Mouse (Mus musculus) yolk sac, embryonic 10.5 days (tissue): ENCODE data around the gene Gm2696.
A peak's percentile ranks its signal among the peaks of the same experiment; 100 is the strongest.

ENCODE experiments used
- DNase-seq: peaks from one replicate; pipeline ENCODE4 v3.0.0-alpha.2; 2017; ENCODE audit warnings: low spot score

Gm2696 gene

DNA sequence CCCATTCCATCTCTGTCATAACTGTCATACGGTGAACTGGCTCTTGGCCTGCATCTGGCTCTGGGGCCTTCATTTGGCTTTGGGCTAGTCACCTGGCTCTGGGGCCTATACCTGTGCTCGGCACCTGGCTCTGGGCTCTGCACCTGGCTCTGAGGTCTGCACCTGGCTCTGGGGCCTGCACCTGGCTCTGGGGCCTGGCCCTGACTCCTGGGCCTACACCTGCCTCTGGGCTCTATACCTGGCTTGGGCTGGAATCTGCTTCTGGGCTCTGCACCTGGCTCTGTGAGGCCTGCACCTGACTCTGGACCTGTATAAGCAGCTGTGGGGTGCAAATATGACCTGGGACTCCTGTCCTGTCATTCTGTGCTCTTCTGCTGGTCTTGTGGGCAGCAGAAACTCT lies 33.1 kb downstream of the Gm2696 start:
- DNase-seq: no peak

DNA sequence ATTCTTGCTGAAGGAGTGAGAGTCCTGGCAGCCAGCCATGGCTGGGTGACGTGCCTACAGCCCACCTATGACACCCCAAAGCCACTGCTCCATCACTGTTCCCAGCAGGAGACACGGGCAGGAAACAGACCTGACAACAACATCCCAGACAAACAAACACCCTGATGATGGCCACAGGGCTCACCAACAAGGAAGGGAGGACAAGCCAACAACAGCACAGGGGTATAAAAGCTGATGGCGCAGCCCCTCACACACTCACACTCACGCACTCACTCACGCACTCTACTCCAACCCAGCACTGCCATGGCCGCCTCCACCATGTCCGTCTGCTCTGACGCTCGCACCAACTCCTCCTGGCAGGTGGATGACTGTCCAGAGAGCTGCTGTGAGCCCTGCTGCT lies 38.1 kb downstream of the Gm2696 start, which contains the start of gene Gm10318:
TSS of gene Gm10318 (plus strand) at position 301 of the 400 bp plus-strand sequence.
- DNase-seq: no peak

DNA sequence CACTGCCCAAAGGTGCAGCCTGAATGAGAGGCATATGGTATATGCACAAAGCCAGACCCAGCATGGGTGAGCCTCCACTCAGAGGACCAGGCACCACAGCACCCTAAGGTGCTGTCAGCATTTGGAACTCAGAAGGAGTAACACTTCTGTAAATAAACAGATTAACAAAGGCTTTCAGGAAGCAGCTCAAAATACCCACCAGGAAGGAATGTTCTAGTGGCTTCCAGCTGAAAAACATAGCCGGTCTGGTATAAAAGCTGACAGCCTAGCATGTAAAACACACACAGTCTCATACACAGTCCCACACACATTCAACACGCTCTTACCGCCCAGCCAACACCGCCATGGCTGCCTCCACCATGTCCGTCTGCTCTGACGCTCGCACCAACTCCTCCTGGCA lies 47.2 kb downstream of the Gm2696 start, which contains the start of gene Gm3285:
TSS of gene Gm3285 (plus strand) at position 301 of the 400 bp plus-strand sequence.
- no peak for DNase-seq

DNA sequence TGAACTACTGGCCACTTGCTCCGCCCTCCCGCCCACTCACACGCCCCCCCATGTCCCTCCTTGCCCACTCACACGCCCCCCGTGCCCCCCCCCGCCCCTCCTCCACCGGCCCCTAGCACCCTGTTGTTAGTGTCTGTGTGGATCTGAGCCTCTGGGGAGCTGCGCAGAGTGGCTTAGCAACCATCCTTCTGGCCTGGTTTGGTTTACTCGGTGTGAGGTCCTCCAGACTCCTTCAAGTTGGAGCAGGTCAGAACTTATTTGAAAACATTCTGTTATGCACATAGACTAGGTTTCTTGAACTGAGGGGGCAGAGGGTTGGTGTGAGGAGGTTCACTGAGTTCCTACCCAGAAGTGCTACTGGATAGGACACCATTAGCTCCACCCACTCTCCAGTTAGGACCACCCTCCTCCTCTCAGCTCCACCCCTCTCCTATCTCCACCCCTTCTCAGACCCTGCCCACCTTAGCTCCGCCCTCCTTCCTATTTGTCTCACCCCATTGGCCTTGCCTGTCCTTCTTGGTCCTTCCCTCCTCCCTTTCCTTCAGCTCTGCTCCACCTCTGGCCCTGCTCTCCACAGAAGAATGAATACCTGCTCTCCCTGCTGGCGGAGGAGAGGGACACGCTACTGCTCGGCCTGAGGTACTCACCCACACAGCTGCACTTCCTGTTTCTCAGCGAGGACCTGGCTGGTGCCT lies 49.7 kb downstream of the Gm2696 start:
- DNase-seq: peak; percentile 62

DNA sequence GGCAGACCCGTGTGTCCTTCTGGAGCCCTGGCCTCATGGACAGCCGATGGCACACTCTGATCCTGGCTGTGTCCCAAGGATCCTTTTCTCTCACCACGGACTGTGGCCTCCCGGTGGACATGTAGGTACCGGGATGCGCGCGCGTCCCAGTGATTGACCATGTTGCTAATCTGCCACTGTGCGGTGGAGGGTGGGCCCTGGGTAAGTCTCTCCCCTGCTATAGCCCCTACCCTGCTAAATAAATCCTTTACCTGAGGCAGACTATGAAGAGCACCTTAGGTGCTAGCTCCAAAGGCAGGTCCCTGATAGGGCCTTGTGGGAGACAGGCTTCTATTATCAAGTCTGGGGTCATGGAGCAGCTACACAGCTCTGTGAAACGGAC lies 50.3 kb downstream of the Gm2696 start:
- no peak for DNase-seq

DNA sequence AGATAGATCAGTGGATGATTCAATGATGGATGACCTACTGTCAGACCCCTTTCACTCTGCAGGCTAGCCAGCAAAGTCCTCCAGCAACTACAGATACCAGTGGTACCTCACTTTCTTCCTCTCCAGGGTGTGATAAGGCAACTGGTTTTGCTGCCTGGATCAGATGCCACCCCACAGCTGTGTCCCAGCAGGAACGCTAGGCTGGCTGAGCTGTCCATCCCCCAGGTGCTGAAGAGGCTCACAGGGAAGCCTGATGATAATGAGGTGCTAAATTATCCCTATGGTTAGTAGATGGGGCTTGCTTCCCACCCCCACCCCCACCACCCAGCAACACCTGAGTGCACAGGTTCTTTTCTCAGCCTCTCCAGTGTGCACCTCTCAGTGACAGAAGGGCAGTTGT lies 53.1 kb downstream of the Gm2696 start:
- DNase-seq: no peak

DNA sequence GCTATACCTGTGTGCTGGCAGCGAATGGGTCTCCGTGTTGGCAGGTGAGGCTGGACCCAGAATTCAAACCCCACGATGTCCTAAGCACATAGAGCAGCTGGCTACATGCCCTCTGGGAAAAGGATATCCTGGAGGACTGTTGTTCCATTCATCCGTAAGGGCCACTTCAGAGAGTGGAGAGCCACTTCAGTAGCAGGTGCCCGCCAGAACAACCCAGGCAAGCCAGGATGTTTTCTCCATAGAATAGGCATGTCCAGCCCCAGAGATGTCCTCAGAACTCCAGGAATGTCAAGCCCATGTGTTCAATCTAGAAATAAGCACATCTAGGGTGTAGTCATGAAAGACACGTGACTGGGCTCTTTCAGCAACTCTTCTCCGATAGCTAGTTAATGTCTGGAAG lies 55.2 kb downstream of the Gm2696 start:
- DNase-seq: no peak

DNA sequence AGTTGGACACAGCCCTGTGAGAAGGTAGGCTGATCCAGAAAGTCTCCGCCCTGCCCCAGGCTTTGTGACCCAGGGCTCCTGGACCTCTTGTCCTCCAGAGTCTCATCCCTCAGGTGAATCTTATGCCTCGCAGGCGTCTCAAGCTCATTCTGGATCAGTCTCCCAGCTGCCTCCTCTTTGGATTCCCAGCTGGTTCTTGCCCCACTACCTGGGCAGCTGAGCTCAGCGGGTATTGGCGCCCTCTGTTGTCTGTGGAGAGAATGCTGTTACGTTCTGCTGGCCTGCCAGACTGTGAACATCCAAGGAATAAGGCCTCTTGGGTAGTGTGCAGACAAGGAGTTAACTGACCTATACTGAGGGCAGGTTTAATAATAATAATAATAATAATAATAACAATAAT lies 64.5 kb downstream of the Gm2696 start:
- DNase-seq: no peak

DNA sequence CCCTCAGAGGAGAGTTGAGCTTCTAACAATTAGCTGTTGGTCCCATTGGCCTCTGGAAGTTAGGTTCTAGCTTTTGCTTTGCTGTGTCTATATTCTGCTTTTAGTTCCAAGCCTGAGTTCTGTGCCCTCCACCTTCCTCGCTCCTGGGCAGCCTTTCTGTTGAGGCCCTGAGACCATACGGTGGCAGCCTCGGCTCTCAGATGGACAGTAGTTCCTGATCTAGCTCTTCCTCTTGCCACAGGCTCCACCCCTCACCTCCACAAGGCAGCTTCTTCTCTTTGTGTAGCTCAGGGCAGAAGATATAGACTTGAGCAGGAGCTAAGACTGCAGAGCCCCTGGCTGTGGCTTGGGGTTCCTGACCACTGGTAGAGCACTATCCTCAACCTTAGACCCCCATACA lies 65.8 kb downstream of the Gm2696 start:
- no peak for DNase-seq

DNA sequence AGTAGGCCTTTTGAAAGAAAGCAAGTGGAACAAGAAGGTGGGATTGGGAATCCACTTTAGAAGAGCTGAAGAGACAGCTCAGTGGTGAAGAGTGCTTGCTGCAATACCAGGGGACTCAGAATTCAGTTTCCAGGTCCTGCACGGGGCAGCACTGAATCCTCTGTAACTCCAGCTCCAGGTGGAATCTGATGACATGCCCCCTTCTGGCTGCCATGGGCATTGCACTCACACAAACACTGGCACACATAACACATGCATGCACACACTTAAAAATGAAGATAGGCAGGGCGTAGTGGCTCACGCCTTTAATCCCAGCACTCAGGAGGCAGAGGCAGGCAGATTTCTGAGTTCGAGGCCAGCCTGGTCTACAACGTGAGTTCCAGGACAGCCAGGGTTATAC lies 68.1 kb downstream of the Gm2696 start:
- no peak for DNase-seq
